Mouse (Mus musculus): Measurements from ENCODE around the gene U2af1. TPM values are rescaled to one million over a fixed set of nuclear protein-coding genes. Genes with fewer than 3 reads are reported as not detected.

U2af1 gene
- polyA plus RNA-seq (2021; fragmentation: Nextera tagmentation), result 26.1 and 37.9 TPM in 2 replicates
- long read RNA-seq, experiment 1, transcript U2af1-201 (8 exons, 1,046 nt), result major isoform, 16 of 30 reads
- long read RNA-seq, experiment 1, transcript U2af1-207 (6 exons, 532 nt), result minor isoform, 5 of 30 reads
- long read RNA-seq, experiment 1, partial matches to known transcripts, result 1 of 30 reads
- long read RNA-seq, experiment 1, other reads (novel, unspliced or antisense), result 3 of 30 reads
- long read RNA-seq, experiment 2, transcript U2af1-201 (8 exons, 1,046 nt), result major isoform, 25 of 58 reads
- long read RNA-seq, experiment 2, transcript U2af1-202 (8 exons, 923 nt), result minor isoform, 13 of 58 reads
- long read RNA-seq, experiment 2, partial matches to known transcripts, result 1 of 58 reads
- long read RNA-seq, experiment 2, other reads (novel, unspliced or antisense), result 14 of 58 reads

DNA sequence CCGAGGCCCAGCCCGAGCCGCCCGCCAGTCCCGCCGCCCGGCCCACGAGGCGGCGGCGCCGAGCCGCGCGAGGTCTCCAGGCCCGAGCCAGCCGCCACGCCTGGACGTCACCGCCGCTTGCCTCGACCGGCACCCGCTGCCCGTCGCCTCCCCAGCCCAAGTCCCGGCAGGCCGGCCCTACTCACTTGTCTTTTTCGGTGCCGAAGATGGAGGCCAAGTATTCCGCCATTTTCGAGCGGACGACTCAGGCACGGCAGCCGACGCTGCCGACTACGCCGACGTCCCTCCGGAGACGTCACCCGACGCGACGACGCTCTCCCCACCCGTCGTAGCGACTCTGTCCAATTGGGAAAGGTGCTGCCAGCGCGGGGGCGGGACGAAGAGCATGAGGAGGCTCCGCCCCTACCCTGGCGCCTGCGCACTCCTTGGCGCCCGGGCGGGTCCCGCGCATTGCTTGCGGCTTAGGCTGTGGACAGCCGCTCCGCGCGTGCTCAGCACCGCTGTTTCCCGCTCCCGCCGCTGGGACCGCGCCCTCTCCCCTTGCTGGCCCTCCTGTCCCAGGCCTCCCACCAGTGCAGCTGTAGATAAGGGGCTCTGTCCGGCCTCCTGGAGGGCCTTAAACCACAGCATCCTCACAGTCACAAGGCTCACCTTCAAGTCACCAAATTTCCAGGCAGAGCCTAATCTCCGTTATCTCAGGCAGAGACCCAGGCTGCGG lies at the start of gene U2af1:
Gene U2af1, minus strand, starts transcription at position 425 of the 718 bp plus-strand sequence.

DNA sequence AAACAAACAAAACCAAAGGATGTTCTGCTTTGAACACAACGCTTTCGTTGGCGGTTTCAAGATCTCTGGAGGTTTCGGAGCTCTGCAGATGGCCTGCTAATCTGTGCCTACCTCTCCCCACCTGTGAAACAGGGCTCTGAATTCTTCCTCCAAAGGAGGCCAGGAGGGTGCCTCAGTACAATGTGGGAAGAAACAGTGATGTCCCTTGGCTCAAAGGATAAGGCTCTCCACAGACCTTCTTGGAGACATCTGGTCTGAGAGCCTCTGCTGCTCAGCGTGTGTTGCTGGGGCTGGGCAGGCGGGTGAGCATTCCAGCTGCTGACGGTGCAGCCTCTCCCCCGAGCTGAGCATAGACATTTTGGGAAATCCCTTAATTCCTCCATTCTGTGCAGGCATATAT lies 18.8 kb upstream of the U2af1 start, which contains the start of gene Cryaa:
Gene Cryaa, plus strand, starts transcription at position 301 of the 400 bp plus-strand sequence.

DNA sequence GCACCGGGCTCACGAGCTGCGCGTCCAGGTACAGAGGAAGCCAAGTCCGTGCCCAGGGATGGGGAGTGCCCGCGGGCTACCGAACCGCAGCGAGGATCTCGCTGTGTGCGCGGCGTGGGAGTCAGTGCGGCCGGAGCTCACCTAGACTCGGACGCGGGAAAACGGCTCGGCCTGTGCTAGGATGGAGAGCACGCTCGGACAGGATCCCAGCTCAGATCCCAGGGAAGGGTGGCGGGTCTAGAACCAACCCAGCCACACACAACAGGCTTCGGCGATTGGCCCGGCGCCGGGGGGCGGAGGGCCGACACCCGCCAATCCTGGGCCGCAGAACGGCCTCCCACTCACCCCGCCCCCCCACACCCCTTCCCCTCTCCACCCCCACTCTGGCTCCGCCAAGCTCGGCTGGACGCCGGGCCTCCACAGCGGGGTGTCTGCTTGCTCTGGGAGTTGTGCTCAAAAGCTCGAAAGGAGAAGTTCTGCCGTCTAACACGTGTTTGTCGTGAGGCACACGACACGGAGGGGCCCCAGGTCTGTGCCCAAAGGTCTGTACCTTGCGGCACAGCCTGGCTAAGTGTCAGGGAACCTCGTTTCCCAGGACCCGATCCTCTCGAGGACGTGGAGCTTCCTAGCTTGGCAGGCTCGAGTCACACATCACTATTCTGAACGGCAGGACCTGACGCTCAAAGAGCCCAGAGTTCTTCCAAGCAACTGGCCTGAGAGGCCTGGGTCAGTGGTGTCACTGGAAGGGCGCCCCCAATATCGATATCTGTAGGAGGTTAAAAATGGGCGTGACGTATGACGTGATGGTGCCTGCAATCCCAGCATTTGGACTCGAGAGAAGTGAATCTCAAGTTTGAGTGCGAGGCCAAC lies 21.5 kb downstream of the U2af1 start, which contains the start of gene Cbs:
Gene Cbs, minus strand, starts transcription at position 297 of the 870 bp plus-strand sequence.

Other genes starting within 250 kb of the U2af1 start
- gene Wdr4, start 138.9 kb downstream of the U2af1 start, polyA plus RNA-seq (2021; fragmentation: Nextera tagmentation), result 17.6 and 17.9 TPM in 2 replicates
- 884 and 1,016 TPM in 2 replicates for gene Ndufv3, start 138.8 kb downstream of the U2af1 start, polyA plus RNA-seq (2021; fragmentation: Nextera tagmentation)
- gene Pknox1, start 94.2 kb downstream of the U2af1 start, polyA plus RNA-seq (2021; fragmentation: Nextera tagmentation), result 5.5 and 6.5 TPM in 2 replicates
- 25.9 and 39.9 TPM in 2 replicates for gene Cbs, start 21.7 kb downstream of the U2af1 start, polyA plus RNA-seq (2021; fragmentation: Nextera tagmentation)
- gene Cryaa, start 18.9 kb upstream of the U2af1 start, polyA plus RNA-seq (2021; fragmentation: Nextera tagmentation), result 0.54 TPM in 1 of 2 replicates, not detected in the other
- gene Sik1, start 196.9 kb upstream of the U2af1 start, polyA plus RNA-seq (2021; fragmentation: Nextera tagmentation), result 2.1 and 3.4 TPM in 2 replicates